Mouse (Mus musculus): Measurements from ENCODE around the gene Zfhx3.

- TF ChIP-seq EP300 (IDR thresholded peaks at IDR 0.05; ENCODE audit: low read depth) (no peak), CTCF (IDR thresholded peaks at IDR 0.05; ENCODE audit: low read depth) (no peak)
Measured at GRCm38 (mm10) chr8:108707576-108708281, 765.3 kb downstream of the Zfhx3 start.

All from liver, embryonic 14.5 days (tissue).